Mouse (Mus musculus) thymus, adult 2 months (tissue): Measurements from ENCODE around the gene Osbpl3. TPM values are rescaled to one million over a fixed set of nuclear protein-coding genes. Genes with fewer than 3 reads are reported as not detected.

Source experiments
- DNase-seq: peaks from one replicate; pipeline ENCODE4 v3.0.0; 2021
- H3K27ac ChIP-seq: fragments of 200-500 bp; 2 replicates; pipeline ENCODE4 v1.5.1; 2012; ENCODE audit warnings: low read length, control low read depth; ENCODE audit not compliant: control insufficient read depth, insufficient read depth
- H3K27me3 ChIP-seq: fragments of 200-500 bp; 2 replicates; pipeline ENCODE4 v1.6.1; 2012; ENCODE audit warnings: mild to moderate bottlenecking, low read length, moderate library complexity, mixed read lengths; ENCODE audit not compliant: control insufficient read depth, insufficient read depth
- H3K36me3 ChIP-seq: fragments of 200-500 bp; 2 replicates; pipeline ENCODE4 v1.6.1; 2012; ENCODE audit warnings: mild to moderate bottlenecking, low read length, moderate library complexity; ENCODE audit not compliant: control insufficient read depth, insufficient read depth
- H3K4me1 ChIP-seq: fragments of 200-500 bp; replicated peaks from 2 replicates; pipeline ENCODE4 v1.6.1; 2012; ENCODE audit warnings: low read length; ENCODE audit not compliant: control insufficient read depth, insufficient read depth
- H3K4me3 ChIP-seq: fragments of 200-500 bp; 2 replicates; pipeline ENCODE4 v1.5.1; 2012; ENCODE audit warnings: mild to moderate bottlenecking, low read length, control low read depth, moderate library complexity; ENCODE audit not compliant: control insufficient read depth, insufficient read depth
- CTCF ChIP-seq: fragments of 200-500 bp; IDR thresholded peaks from 2 replicates; pipeline ENCODE4 v1.5.1; 2012; ENCODE audit warnings: mild to moderate bottlenecking, control low read depth, low read length, moderate library complexity, borderline replicate concordance; ENCODE audit not compliant: control insufficient read depth, poor library complexity, insufficient read depth; ENCODE audit errors: extremely low read depth
- POLR2A ChIP-seq: fragments of 200-500 bp; IDR thresholded peaks from 2 replicates; pipeline ENCODE4 v1.6.1; 2012; ENCODE audit warnings: mild to moderate bottlenecking, low read length, control low read depth, moderate library complexity; ENCODE audit not compliant: control insufficient read depth, poor library complexity, insufficient read depth; ENCODE audit errors: extremely low read depth
- WGBS: fragments of 180-500 bp; shearing (Covaris S2); methylation state at CpG from one replicate; pipeline ENCODE4 v1.1.7; 2018; 5-methylcytosine and 5-hydroxymethylcytosine counted together
- polyA plus RNA-seq: library from polyadenylated mRNA; depleted of rRNA; stranded (reverse); fragments of >200 nt; gene quantifications from 2 replicates; pipeline ENCODE4 v1.2.3, GENCODE M21; 2012

The Osbpl3 gene
- polyA plus RNA-seq, 1 experiment, result 6.7 TPM

- WGBS, result 21% methylated on average over 1 of the region's 1 CpGs
Measured at GRCm38 (mm10) chr6:50294128-50294527, 161.9 kb downstream of the Osbpl3 start.

DNA sequence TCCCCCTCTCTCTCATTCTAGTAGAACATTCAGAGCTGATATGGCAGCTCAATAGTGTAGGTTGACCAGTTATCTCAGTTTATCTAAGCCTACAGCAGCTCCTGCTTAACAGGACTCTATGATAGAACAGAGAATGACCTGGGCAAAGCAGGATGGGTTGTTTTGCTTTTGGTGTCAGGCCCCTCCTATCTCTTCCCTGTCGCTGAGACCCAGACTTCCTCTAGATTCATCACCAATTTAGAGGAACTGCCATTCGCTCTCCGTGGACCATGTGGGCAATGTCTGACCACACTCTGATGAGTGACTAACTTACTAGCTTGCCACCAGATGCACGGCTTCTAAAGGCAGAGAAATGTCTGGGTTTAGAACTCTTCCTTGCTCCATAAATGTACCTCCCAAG is 164.4 kb downstream of the Osbpl3 start:
- H3K27ac ChIP-seq, result no peak overlapping the region
- no peak for TF ChIP-seq CTCF
- TF ChIP-seq POLR2A, result no peak
- no peaks in the 10 kb centered on the region for H3K4me1 ChIP-seq
- no peaks in the 10 kb centered on the region for H3K36me3 ChIP-seq
- no peaks in the 10 kb centered on the region for H3K27me3 ChIP-seq
- DNase-seq, result no peak
- 20% methylated on average over 4 of the region's 4 CpGs for WGBS
- no peak overlapping the region for H3K4me3 ChIP-seq

More at GRCm38 (mm10) chr6:50294128-50294527, 161.9 kb downstream of the Osbpl3 start:
- Histone ChIP-seq H3K4me3 (no peak overlapping the region), H3K4me1 (no peaks in the 10 kb centered on the region), H3K27me3 (no peaks in the 10 kb centered on the region), H3K36me3 (no peaks in the 10 kb centered on the region), H3K27ac (no peak overlapping the region)
- peak; percentile 86 for DNase-seq
- no peak for TF ChIP-seq CTCF
- no peak for TF ChIP-seq POLR2A

GRCm38 (mm10) chr6:50286881-50287280 is 169.1 kb downstream of the Osbpl3 start:
- DNase-seq, result no peak

DNA sequence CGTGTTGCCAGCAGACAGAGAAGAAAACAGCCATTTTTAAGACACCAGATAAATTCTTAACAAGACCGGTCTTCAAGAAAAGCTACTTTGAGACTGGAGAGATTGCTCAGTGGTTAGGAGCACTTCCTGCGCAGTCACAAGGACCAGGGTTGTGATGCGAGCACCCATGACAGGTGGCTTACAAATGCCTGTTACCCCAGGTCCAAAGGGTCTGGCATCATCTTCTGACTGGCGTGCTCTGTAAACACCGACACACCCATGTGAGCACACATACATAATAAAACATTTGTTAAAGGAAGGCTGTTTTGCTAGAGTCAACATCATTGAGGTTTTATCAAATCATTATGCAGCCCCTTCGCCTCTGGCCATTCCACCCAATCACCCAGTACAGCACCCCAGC is 176.4 kb downstream of the Osbpl3 start:
- no peak overlapping the region for H3K4me3 ChIP-seq
- peaks cover 15% of the 10 kb centered on the region for H3K4me1 ChIP-seq
- no peaks in the 10 kb centered on the region for H3K36me3 ChIP-seq
- 95% methylated on average over 7 of the region's 7 CpGs for WGBS
- no peak for TF ChIP-seq POLR2A
- TF ChIP-seq CTCF, result no peak
- no peaks in the 10 kb centered on the region for H3K27me3 ChIP-seq
- no peak for DNase-seq
- H3K27ac ChIP-seq, result no peak overlapping the region

More at GRCm38 (mm10) chr6:50286881-50287280, 169.1 kb downstream of the Osbpl3 start:
- WGBS, result 96% methylated on average over 3 of the region's 3 CpGs
- Histone ChIP-seq H3K27me3 (no peaks in the 10 kb centered on the region), H3K27ac (no peak overlapping the region), H3K36me3 (no peaks in the 10 kb centered on the region), H3K4me3 (no peak overlapping the region), H3K4me1 (peaks cover 3% of the 10 kb centered on the region; the same call in 1 of the 2 replicates)
- no peak for TF ChIP-seq CTCF
- no peak for TF ChIP-seq POLR2A

DNA sequence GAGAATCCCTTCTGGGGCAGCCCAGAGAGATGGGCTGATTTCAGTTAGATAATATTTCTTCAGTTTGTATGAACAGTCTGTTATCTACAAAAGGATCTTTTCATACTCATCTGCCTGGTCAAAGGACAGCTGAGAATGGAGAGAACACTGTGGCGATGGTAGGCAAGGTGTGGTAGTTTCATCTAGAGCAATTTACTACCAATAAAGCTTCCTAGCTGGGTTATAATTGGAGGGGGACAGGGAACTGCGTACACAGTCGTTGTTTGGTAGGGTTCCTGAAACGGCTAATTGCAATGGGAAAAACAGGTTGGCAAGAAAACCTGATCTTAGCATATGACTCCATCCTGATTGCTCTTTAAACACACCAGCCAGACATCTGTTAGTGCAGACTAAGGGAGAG is 182.1 kb downstream of the Osbpl3 start:
- DNase-seq, result no peak
- 63% methylated on average over 4 of the region's 4 CpGs for WGBS
- Histone ChIP-seq H3K4me1 (no peaks in the 10 kb centered on the region), H3K36me3 (no peaks in the 10 kb centered on the region), H3K27me3 (no peaks in the 10 kb centered on the region), H3K4me3 (no peak overlapping the region), H3K27ac (no peak overlapping the region)
- TF ChIP-seq CTCF (no peak), POLR2A (no peak)

DNA sequence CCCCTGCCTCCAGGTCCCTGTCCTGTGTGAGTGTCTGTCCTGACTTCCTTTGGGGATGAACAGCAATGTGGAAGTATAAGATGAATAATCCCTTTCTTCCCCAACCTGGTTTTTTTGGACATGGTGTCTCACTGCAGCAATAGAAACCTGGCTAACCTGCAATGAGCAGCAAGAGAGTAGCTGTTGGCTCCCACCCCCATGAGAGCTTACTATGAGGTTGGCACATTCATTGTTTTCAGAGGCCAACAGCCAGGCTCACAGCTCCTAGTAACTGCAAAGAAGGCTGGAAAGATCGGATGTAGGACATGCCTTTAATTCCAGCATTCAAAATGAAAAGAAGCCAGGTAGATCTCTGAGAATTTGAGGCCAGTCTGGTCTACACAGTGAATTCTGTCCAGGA is 182.6 kb downstream of the Osbpl3 start:
- 90% methylated on average over 1 of the region's 1 CpGs for WGBS
- H3K27ac ChIP-seq, result no peak overlapping the region
- H3K4me1 ChIP-seq, result no peaks in the 10 kb centered on the region
- TF ChIP-seq CTCF, result no peak
- TF ChIP-seq POLR2A, result no peak
- no peaks in the 10 kb centered on the region for H3K36me3 ChIP-seq
- H3K4me3 ChIP-seq, result no peak overlapping the region
- H3K27me3 ChIP-seq, result no peaks in the 10 kb centered on the region
- DNase-seq, result no peak

DNA sequence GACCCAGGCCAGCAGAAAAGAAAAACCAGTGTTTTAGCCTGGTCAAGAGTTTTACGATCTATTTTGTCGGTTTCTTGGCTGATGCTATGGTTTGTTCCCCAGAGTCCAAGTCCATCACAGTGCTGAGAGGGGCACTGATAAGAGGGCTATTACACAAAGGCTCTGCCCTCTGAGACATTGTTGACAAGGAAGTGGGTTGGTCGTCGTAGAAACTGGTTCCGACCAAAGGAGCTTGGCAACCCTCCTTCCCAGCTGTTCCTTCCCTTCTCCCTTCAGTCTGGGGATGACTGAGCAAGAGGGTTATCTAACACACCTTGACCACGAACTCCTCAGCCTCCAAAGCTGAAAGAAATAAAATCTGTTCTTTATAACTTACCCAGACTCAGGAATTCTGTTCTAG is 192.3 kb downstream of the Osbpl3 start, which contains the start of gene Gsdme:
Gsdme (minus strand) TSS at position 193 of the 400 bp plus-strand sequence.
- 67% methylated on average over 6 of the region's 6 CpGs for WGBS
- no peaks in the 10 kb centered on the region for H3K27me3 ChIP-seq
- H3K27ac ChIP-seq, result no peak within 1 kb of the TSS
- no peak within 1 kb of the TSS for H3K4me3 ChIP-seq
- peaks cover 15% of the 10 kb centered on the region for H3K4me1 ChIP-seq
- no peaks in the 10 kb centered on the region for H3K36me3 ChIP-seq
- no peak for TF ChIP-seq POLR2A
- TF ChIP-seq CTCF, result no peak
- DNase-seq, result no peak
